Mouse (Mus musculus) lung, postnatal 0 days (tissue): ENCODE data around the gene Plekhb1.

ENCODE experiments used
- CTCF ChIP-seq: IDR thresholded peaks from 2 replicates; pipeline ENCODE4 v1.5.1; 2016; ENCODE audit warnings: antibody characterized with exemption, mild to moderate bottlenecking
- EP300 ChIP-seq: IDR thresholded peaks from 2 replicates; pipeline ENCODE4 v1.6.1; 2016; ENCODE audit warnings: antibody characterized with exemption, mild to moderate bottlenecking, control low read depth

DNA sequence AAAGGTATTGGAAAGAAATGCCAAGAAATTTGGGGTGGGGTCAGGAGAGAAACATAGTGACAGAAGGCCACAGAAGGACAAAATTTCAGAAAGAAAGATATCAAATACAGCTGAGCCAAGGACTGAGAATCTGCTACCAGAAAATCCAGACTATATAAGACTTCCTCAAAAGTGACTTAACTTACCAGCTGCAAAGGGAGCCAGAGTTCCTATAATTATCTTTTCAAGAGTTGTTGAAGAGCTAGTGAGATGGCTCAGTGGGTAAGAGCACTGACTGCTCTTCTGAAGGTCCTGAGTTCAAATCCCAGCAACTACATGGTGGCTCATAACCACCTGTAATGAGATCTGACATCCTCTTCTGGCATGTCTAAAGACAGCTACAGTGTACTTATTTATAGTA is 68.9 kb downstream of the Plekhb1 start:
- TF ChIP-seq CTCF (no peak), EP300 (no peak)
